Mouse (Mus musculus) limb, embryonic 14.5 days (tissue): ENCODE results near the gene Ldhb. TPM values are rescaled to one million over a fixed set of nuclear protein-coding genes. Genes with fewer than 3 reads are reported as not detected.

ENCODE experiments used
- ATAC-seq: fragments of 200-750 bp; cut with Nextera tagmentation; 2 replicates; pipeline ENCODE4 v1.8.0; 2017; ENCODE audit warnings: low read depth, moderate number of reproducible peaks, moderate TSS enrichment; ENCODE audit not compliant: low FRiP score
- DNase-seq: peaks from one replicate; pipeline ENCODE4 v3.0.0-alpha.2; 2015; ENCODE audit warnings: low spot score
- H3K27ac ChIP-seq: fragments of 300-500 bp; sonication (generic); replicated peaks from 2 replicates; pipeline ENCODE4 v1.5.1; 2014; ENCODE audit warnings: low read depth, mild to moderate bottlenecking, low read length, moderate library complexity, mixed read lengths
- H3K27me3 ChIP-seq: fragments of 300-500 bp; sonication (generic); 2 replicates; pipeline ENCODE4 v1.6.1; 2014; ENCODE audit warnings: low read length, mixed read lengths; ENCODE audit not compliant: control insufficient read depth, insufficient read depth
- H3K36me3 ChIP-seq: fragments of 300-500 bp; sonication (generic); 2 replicates; pipeline ENCODE4 v1.6.1; 2014; ENCODE audit warnings: mild to moderate bottlenecking, low read length, moderate library complexity, mixed read lengths; ENCODE audit not compliant: control insufficient read depth, insufficient read depth
- H3K4me1 ChIP-seq: fragments of 300-500 bp; sonication (generic); 2 replicates; pipeline ENCODE4 v1.6.1; 2014; ENCODE audit warnings: antibody characterized with exemption, low read length, mixed read lengths; ENCODE audit not compliant: control insufficient read depth, insufficient read depth
- H3K4me2 ChIP-seq: fragments of 300-500 bp; sonication (generic); replicated peaks from 2 replicates; pipeline ENCODE4 v1.6.1; 2014; ENCODE audit warnings: low read depth, mild to moderate bottlenecking, low read length, moderate library complexity; ENCODE audit not compliant: severe bottlenecking
- H3K4me3 ChIP-seq: fragments of 300-500 bp; sonication (generic); replicated peaks from 2 replicates; pipeline ENCODE4 v1.5.1; 2014; ENCODE audit warnings: low read length
- H3K9ac ChIP-seq: fragments of 300-500 bp; sonication (generic); 2 replicates; pipeline ENCODE4 v1.6.1; 2014; ENCODE audit warnings: mild to moderate bottlenecking, low read depth, low read length, moderate library complexity; ENCODE audit not compliant: severe bottlenecking
- H3K9me3 ChIP-seq: fragments of 300-500 bp; sonication (generic); 2 replicates; pipeline ENCODE4 v1.6.1; 2016; ENCODE audit warnings: low read length; ENCODE audit not compliant: control insufficient read depth
- POLR2A ChIP-seq: fragments of 200-500 bp; IDR thresholded peaks from 2 replicates; pipeline ENCODE4 v1.8.0; 2012; ENCODE audit warnings: inconsistent platforms, mild to moderate bottlenecking, moderate library complexity, borderline replicate concordance; ENCODE audit not compliant: insufficient read depth, insufficient read length; ENCODE audit errors: extremely low read depth
- whole genome bisulfite sequencing: fragments of 180-500 bp; shearing (Covaris S2); extraction: QIAGEN DNeasy Blood & Tissue Kit; methylation state at CpG from one replicate; pipeline ENCODE4 v1.1.7; 2014; 5-methylcytosine and 5-hydroxymethylcytosine counted together
- polyA plus RNA-seq, 2 experiments: library from polyadenylated mRNA; depleted of rRNA in 1 of 2; stranded (reverse) in 1 of 2; unstranded in 1 of 2; fragments of >200 nt; fragmentation: Nextera tagmentation in 1 of 2; extraction: Ambion mirVana in 1 of 2; gene quantifications; 2 replicates each; pipeline versions ENCODE4 v1.2.1 to v1.2.3; 2012 to 2014

Ldhb gene
- polyA plus RNA-seq, 2 experiments: 178 to 229 TPM

DNA sequence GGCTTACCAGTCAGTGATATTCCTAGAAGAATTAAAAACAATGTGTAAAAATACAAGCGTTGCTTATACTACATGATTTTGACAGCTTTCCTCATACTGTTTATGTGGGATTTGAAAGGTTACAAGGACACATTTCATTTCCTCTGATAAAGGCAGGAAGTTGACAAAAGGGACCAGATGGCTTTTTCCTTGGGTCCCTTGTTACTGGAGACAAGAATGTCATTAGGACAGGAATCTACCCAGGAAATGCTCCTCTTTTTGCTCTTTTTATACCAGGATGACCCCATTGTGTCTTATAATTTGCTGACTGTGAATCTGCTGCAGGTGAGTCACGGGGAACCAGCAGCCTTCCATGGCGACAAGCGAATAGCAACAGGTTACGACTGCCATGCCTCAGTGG lies 32.4 kb upstream of the Ldhb start:
- H3K4me2 ChIP-seq: no peak overlapping the region
- no peak overlapping the region for H3K27ac ChIP-seq
- 92% methylated on average over 5 of the region's 5 CpGs for WGBS
- H3K9ac ChIP-seq: no peak overlapping the region
- H3K9me3 ChIP-seq: no peaks in the 10 kb centered on the region
- H3K4me3 ChIP-seq: no peak overlapping the region
- H3K36me3 ChIP-seq: no peaks in the 10 kb centered on the region
- TF ChIP-seq POLR2A: no peak
- no peaks in the 10 kb centered on the region for H3K27me3 ChIP-seq
- no peaks in the 10 kb centered on the region; the same call in 1 of the 2 replicates for H3K4me1 ChIP-seq
- DNase-seq (no peak), ATAC-seq (no peak)

GRCm38 (mm10) chr6:142538503-142538902 lies 30.7 kb upstream of the Ldhb start:
- no peak for TF ChIP-seq POLR2A
- no peak overlapping the region for H3K4me2 ChIP-seq
- ATAC-seq: no peak
- no peaks in the 10 kb centered on the region for H3K36me3 ChIP-seq
- no peak overlapping the region for H3K9ac ChIP-seq
- no peak overlapping the region for H3K4me3 ChIP-seq
- 84% methylated on average over 17 of the region's 17 CpGs for WGBS
- H3K4me1 ChIP-seq: no peaks in the 10 kb centered on the region
- H3K9me3 ChIP-seq: no peaks in the 10 kb centered on the region
- no peak for DNase-seq
- H3K27ac ChIP-seq: no peak overlapping the region
- H3K27me3 ChIP-seq: no peaks in the 10 kb centered on the region

- TF ChIP-seq POLR2A: no peak
- Histone ChIP-seq H3K4me1 (no peaks in the 10 kb centered on the region), H3K9ac (no peak overlapping the region), H3K4me2 (no peak overlapping the region), H3K4me3 (no peak overlapping the region), H3K27ac (no peak overlapping the region), H3K36me3 (no peaks in the 10 kb centered on the region), H3K27me3 (no peaks in the 10 kb centered on the region), H3K9me3 (no peaks in the 10 kb centered on the region)
- WGBS: 72% methylated on average over 5 of the region's 5 CpGs
- ATAC-seq (no peak), DNase-seq (no peak)
Measured at GRCm38 (mm10) chr6:142533412-142533811, 25.7 kb upstream of the Ldhb start.

DNA sequence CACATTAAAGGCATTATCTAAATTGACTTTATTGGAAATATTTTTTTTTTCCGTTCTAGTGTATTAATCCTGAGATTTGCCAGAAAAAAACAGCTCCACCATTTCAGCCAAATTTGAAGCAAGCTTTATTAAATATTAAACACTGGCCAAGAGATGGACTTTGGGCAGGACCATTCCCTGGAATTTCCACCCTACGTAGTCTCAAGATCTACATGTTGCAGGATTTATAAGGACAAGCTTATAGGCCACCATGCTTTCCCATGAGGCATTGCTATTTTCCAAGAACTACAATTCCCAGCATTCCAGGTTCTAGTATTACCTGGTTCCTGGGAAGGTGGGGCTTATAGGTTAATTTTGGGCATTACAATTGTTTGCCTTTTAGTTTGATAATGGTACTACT lies 24.9 kb upstream of the Ldhb start:
- H3K36me3 ChIP-seq: no peaks in the 10 kb centered on the region
- H3K9ac ChIP-seq: no peak overlapping the region
- DNase-seq (no peak), ATAC-seq (no peak)
- no peak overlapping the region for H3K4me3 ChIP-seq
- no peak overlapping the region for H3K4me2 ChIP-seq
- no peaks in the 10 kb centered on the region for H3K4me1 ChIP-seq
- no peaks in the 10 kb centered on the region for H3K9me3 ChIP-seq
- no peak for TF ChIP-seq POLR2A
- WGBS: 93% methylated on average over 2 of the region's 2 CpGs
- H3K27ac ChIP-seq: no peak overlapping the region
- H3K27me3 ChIP-seq: no peaks in the 10 kb centered on the region

GRCm38 (mm10) chr6:142532141-142532540 lies 24.4 kb upstream of the Ldhb start:
- Histone ChIP-seq H3K27ac (no peak overlapping the region), H3K4me3 (no peak overlapping the region), H3K4me2 (no peak overlapping the region), H3K27me3 (no peaks in the 10 kb centered on the region), H3K9ac (no peak overlapping the region), H3K36me3 (no peaks in the 10 kb centered on the region), H3K9me3 (no peaks in the 10 kb centered on the region), H3K4me1 (no peaks in the 10 kb centered on the region)
- WGBS: 92% methylated on average over 17 of the region's 17 CpGs
- ATAC-seq (no peak), DNase-seq (no peak)
- TF ChIP-seq POLR2A: no peak

DNA sequence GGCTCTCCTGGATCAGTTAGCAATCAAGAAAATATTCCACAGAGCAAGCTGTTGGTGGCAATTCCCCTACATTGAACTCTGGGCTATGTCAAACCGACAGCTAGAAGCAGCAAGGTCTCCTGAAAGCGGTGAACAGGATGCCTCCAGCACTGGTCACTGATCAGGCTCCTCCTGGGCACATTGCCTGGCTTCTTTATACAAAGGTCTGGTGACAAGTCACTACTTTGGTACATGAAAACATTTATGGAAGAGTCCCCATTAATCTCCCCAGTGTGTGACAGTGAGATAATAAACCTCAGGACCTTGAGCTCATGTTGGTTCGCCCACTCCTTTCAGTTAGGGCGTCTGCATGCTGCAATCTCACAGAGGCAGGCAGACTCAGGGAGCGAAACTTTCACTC lies 22.6 kb upstream of the Ldhb start:
- Histone ChIP-seq H3K4me1 (no peaks in the 10 kb centered on the region), H3K9ac (no peak overlapping the region), H3K4me3 (no peak overlapping the region), H3K9me3 (no peaks in the 10 kb centered on the region), H3K4me2 (no peak overlapping the region), H3K36me3 (no peaks in the 10 kb centered on the region), H3K27me3 (no peaks in the 10 kb centered on the region), H3K27ac (no peak overlapping the region)
- TF ChIP-seq POLR2A: no peak
- DNase-seq (no peak), ATAC-seq (no peak)
- 72% methylated on average over 5 of the region's 5 CpGs for WGBS
